Mouse (Mus musculus) hindbrain, embryonic 12.5 days (tissue): Measurements from ENCODE around the gene Eva1a. TPM values are rescaled to one million over a fixed set of nuclear protein-coding genes. Genes with fewer than 3 reads are reported as not detected.
A peak's percentile ranks its signal among the peaks of the same experiment; 100 is the strongest.

Source experiments
- ATAC-seq: fragments of 200-750 bp; cut with Nextera tagmentation; 2 replicates; pipeline ENCODE4 v1.8.0; 2017; ENCODE audit warnings: moderate TSS enrichment; ENCODE audit not compliant: low FRiP score
- H3K27ac ChIP-seq: fragments of 300-500 bp; sonication (generic); 2 replicates; pipeline ENCODE4 v1.5.1; 2016; ENCODE audit warnings: mild to moderate bottlenecking
- H3K27me3 ChIP-seq: fragments of 300-500 bp; sonication (generic); 2 replicates; pipeline ENCODE4 v1.6.1; 2016; ENCODE audit warnings: mild to moderate bottlenecking
- H3K36me3 ChIP-seq: fragments of 300-500 bp; sonication (generic); 2 replicates; pipeline ENCODE4 v1.6.1; 2016; ENCODE audit warnings: mild to moderate bottlenecking
- H3K4me1 ChIP-seq: fragments of 300-500 bp; sonication (generic); 2 replicates; pipeline ENCODE4 v1.6.1; 2016
- H3K4me2 ChIP-seq: fragments of 300-500 bp; sonication (generic); replicated peaks from 2 replicates; pipeline ENCODE4 v1.6.1; 2016; ENCODE audit warnings: mild to moderate bottlenecking
- H3K4me3 ChIP-seq: fragments of 300-500 bp; sonication (generic); 2 replicates; pipeline ENCODE4 v1.5.1; 2016; ENCODE audit warnings: mild to moderate bottlenecking
- H3K9ac ChIP-seq: fragments of 300-500 bp; sonication (generic); 2 replicates; pipeline ENCODE4 v1.6.1; 2016; ENCODE audit warnings: mild to moderate bottlenecking, moderate library complexity
- H3K9me3 ChIP-seq: fragments of 300-500 bp; sonication (generic); replicated peaks from 2 replicates; pipeline ENCODE4 v1.6.1; 2016; ENCODE audit warnings: mild to moderate bottlenecking
- WGBS: fragments of 180-500 bp; shearing (Covaris S2); methylation state at CpG from one replicate; pipeline ENCODE4 v1.1.7; 2016; 5-methylcytosine and 5-hydroxymethylcytosine counted together
- polyA plus RNA-seq: library from polyadenylated mRNA; unstranded; fragments of >200 nt; fragmentation: Nextera tagmentation; extraction: Ambion mirVana; gene quantifications from 2 replicates; pipeline ENCODE4 v1.2.1, GENCODE M21; 2016

Eva1a gene
- 3.7 and 4.0 TPM in 2 replicates for polyA plus RNA-seq

DNA sequence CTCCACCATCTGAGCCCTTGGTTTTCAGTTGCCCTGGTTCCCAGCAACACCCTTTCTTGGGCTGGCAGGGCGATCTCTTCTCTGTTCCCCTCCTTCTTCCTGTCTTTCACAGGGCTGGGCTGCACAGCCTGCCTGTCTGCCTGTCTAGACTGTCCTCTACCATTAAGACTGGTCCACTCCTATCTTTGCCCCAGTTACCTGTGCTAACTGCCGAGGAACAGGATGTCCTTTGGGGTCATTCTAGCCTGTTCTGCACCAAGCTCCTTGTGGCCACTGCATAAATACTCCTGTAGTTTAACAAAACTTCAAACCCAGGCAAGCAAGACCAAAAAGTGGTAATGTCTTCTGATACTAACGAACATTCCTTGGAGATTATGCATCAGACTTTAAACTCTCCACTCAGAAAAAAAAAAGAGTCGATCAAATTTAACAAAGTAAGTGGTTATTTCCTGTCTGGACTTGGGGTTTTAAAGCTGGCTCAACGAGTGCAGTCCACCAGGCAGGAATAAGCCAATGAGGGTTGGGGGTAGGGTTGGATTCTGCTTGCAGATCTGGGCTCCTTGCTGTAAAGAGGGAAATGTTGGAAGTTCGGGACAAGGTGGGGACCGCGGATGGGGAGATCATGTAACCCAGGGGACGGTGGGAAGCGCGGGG is at the start of gene Eva1a:
Gene Eva1a, plus strand, starts transcription at position 210 of the 654 bp plus-strand sequence.
- no peak within 1 kb of the TSS for H3K27ac ChIP-seq
- peaks cover 8% of the 10 kb centered on the region; the same call in 1 of the 2 replicates for H3K4me1 ChIP-seq
- H3K27me3 ChIP-seq: peaks cover 44% of the 10 kb centered on the region
- 15% methylated on average over 11 of the region's 11 CpGs for WGBS
- H3K36me3 ChIP-seq: no peaks in the 10 kb centered on the region
- H3K4me3 ChIP-seq: peak within 1 kb of the TSS; percentile 47
- H3K9ac ChIP-seq: peak within 1 kb of the TSS; percentile 60
- ATAC-seq: no peak
- H3K4me2 ChIP-seq: peak within 1 kb of the TSS; percentile 89
- H3K9me3 ChIP-seq: no peaks in the 10 kb centered on the region

DNA sequence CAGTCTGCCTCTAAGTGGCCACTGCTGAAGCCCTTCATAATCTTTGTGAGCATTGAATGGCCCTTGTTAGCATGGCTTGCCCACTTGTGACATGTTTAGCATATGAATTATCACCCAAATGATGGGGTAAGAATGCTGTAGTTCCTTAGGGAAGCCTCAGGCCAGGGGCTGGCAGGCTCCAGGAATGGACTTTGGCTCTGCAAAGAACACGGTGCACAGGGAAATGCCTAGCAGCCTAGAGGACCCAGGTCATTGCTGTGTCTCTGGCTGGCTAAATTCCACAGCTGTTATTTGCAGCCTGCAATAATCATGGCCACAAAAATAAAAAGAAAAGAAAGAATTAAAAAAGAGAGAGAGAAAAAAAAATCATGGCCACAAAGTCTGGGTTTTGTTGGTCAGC is 28.5 kb upstream of the Eva1a start:
- no peaks in the 10 kb centered on the region for H3K36me3 ChIP-seq
- H3K4me2 ChIP-seq: no peak overlapping the region
- H3K27me3 ChIP-seq: no peaks in the 10 kb centered on the region
- ATAC-seq: no peak
- H3K9me3 ChIP-seq: no peaks in the 10 kb centered on the region
- no peak overlapping the region for H3K27ac ChIP-seq
- H3K4me1 ChIP-seq: no peaks in the 10 kb centered on the region
- H3K9ac ChIP-seq: no peak overlapping the region
- H3K4me3 ChIP-seq: no peak overlapping the region
- 59% methylated on average over 1 of the region's 1 CpGs for WGBS

DNA sequence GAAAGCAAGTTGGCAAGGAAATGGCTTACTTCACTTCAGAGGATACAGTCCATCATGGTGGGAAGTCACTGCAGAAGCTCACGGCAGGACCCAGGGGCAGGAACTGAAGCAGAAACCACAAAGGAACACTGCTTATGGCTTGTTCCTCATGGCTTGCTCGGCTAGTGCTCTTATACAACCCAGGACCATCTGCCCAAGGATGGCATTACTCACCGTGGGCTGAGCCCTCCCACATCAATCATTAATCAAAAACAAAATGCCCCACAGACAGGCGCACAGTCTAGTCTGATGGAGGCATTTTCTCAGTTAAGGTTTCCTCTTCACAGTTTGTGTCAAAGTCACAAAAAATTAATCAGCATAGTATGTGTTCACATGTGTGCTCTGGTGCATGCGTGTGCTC is 19.8 kb upstream of the Eva1a start:
- Histone ChIP-seq H3K27ac (no peak overlapping the region), H3K4me1 (no peaks in the 10 kb centered on the region), H3K9ac (no peak overlapping the region), H3K36me3 (no peaks in the 10 kb centered on the region), H3K27me3 (no peaks in the 10 kb centered on the region), H3K4me2 (no peak overlapping the region), H3K9me3 (no peaks in the 10 kb centered on the region), H3K4me3 (no peak overlapping the region)
- no peak for ATAC-seq
- WGBS: 83% methylated on average over 5 of the region's 5 CpGs

DNA sequence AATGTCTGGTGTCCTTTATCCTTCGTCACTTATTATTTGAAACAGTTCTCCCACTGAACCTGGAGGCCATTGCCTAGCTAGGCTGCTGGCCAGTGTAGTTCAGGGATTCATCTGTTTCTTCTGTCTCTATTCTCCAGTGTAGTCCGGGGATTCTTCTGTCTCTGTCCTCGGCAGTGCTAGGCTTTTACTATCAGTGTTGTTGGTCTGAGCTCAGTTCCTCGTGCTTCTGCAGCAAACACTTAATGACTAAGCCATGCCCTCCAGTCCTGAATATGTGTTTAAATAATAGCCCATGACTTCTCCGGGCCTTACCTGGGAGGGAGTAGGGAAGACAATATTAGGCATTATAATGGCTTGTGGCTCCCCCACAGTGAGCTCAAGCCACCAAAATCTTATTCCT is 19.3 kb upstream of the Eva1a start:
- H3K36me3 ChIP-seq: no peaks in the 10 kb centered on the region
- H3K9ac ChIP-seq: no peak overlapping the region
- H3K27ac ChIP-seq: no peak overlapping the region
- H3K4me2 ChIP-seq: no peak overlapping the region
- H3K9me3 ChIP-seq: no peaks in the 10 kb centered on the region
- no peak overlapping the region for H3K4me3 ChIP-seq
- no peaks in the 10 kb centered on the region for H3K27me3 ChIP-seq
- 86% methylated on average over 5 of the region's 5 CpGs for WGBS
- H3K4me1 ChIP-seq: no peaks in the 10 kb centered on the region
- no peak for ATAC-seq

DNA sequence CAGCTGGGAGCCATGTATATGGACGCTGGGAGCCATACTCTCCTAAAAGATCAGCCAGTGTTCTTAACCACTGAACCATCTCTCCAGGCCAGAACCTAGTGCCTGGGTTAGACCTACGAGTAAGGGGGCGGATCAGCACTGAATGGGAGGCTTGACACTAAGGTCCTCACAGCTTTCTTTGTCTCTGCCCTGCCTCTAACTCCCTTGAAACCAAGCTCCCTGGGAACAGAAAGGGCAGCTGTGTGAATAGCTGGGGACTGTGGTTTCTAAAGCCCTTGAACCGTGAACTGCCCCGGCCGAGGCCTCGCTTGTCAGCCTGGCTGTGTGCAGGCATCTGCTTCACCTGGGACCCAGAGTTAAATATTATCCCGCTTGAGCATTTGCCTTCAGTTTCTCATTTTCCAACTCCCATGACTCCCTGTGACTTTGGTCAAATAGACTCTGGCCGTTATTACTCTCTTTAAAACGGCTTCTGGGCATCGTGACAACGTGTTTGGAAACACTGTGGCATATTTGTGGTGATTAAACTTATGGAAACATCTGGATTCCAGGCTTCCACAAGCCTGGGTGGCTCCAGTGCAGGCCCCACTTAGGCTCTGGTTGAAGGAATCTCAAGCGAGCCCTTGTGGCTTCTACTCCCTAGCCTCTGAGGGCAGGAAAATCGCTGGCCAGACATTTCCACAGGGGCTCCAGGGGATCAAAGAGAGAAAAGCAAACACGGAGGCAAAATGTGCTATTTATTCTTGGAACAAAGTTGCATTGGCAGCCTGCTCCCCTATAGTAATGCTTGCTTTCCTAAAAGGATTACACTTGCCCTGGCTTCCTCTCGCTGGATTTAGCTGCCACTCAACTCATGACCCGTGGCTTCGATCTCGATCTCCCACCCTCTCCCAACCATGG is 11.0 kb upstream of the Eva1a start:
- Histone ChIP-seq H3K4me1 (peaks cover 6% of the 10 kb centered on the region), H3K27me3 (no peaks in the 10 kb centered on the region), H3K4me3 (no peak overlapping the region), H3K9me3 (no peaks in the 10 kb centered on the region), H3K36me3 (no peaks in the 10 kb centered on the region), H3K4me2 (no peak overlapping the region), H3K27ac (no peak overlapping the region), H3K9ac (no peak overlapping the region)
- ATAC-seq: no peak
- WGBS: 30% methylated on average over 19 of the region's 19 CpGs

DNA sequence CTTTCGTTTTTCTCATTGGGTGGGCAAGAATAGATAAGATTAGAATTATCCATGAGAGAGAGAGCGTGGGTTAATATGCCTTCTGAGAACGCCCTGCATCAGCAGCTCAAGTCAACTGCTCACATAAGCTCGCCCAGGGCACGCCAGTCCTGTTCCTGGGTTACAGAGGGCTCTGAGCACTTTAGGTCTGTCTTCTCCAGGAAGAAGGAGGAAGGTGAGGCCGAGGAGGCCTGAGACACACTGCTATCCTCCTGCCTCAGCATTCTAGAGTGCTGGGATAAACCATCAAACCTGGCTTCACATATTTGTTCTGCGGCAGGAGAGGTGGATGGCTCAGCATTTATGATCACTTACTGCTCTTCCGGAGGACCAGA is 10.3 kb upstream of the Eva1a start:
- no peak for ATAC-seq
- H3K4me2 ChIP-seq: no peak overlapping the region
- H3K9ac ChIP-seq: no peak overlapping the region
- H3K27ac ChIP-seq: no peak overlapping the region
- H3K4me3 ChIP-seq: no peak overlapping the region
- H3K9me3 ChIP-seq: no peaks in the 10 kb centered on the region
- peaks cover 6% of the 10 kb centered on the region for H3K4me1 ChIP-seq
- H3K27me3 ChIP-seq: no peaks in the 10 kb centered on the region
- WGBS: 73% methylated on average over 8 of the region's 8 CpGs
- H3K36me3 ChIP-seq: no peaks in the 10 kb centered on the region

DNA sequence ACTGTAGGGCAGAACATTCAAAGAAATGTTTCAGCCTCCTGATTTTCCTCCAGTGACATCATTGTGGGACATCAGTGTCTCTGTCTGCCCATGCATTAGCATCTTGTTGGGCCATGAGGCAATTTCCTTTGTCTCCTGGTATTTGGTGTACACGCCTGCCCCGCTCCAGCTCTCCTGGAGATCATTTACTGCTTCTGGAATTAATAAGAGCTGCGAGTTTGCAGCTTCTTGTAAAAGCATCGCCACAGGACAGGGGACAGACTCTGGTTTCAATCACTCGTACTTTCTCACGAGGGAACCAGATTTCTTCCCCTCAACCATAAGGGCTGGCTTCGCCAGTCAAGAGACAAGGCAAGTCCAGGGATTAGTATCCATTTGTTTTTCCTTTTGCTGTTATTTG is 3.6 kb upstream of the Eva1a start:
- Histone ChIP-seq H3K4me2 (no peak overlapping the region), H3K4me1 (peaks cover 8% of the 10 kb centered on the region; the same call in 1 of the 2 replicates), H3K36me3 (no peaks in the 10 kb centered on the region), H3K9me3 (no peaks in the 10 kb centered on the region), H3K27ac (no peak overlapping the region), H3K9ac (no peak overlapping the region), H3K27me3 (peaks cover 24% of the 10 kb centered on the region), H3K4me3 (no peak overlapping the region)
- WGBS: 73% methylated on average over 7 of the region's 7 CpGs
- ATAC-seq: no peak

DNA sequence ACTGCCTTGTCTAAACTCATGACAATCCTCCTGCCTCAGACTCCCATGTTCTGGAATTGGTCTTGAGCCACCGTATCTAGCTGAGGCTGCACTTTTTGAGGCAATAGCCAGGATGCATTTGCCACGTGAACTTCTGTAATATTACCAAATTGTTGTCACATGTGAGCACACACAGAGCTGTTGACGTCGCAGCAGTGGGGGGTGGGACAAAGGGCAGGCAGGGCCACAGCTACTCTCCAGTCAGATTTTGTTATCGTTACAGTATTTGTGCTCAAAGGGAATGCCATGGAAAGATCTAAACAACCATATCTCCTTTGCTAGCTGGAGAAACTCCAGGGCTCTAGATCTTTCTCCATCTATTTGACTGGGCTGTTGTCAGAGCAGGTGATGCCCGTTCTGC is 1.6 kb upstream of the Eva1a start:
- Histone ChIP-seq H3K4me1 (peaks cover 8% of the 10 kb centered on the region; the same call in 1 of the 2 replicates), H3K36me3 (no peaks in the 10 kb centered on the region), H3K4me3 (no peak overlapping the region), H3K4me2 (no peak overlapping the region), H3K27ac (no peak overlapping the region), H3K9ac (no peak overlapping the region), H3K9me3 (no peaks in the 10 kb centered on the region), H3K27me3 (peaks cover 33% of the 10 kb centered on the region)
- ATAC-seq: no peak
- 65% methylated on average over 6 of the region's 6 CpGs for WGBS

DNA sequence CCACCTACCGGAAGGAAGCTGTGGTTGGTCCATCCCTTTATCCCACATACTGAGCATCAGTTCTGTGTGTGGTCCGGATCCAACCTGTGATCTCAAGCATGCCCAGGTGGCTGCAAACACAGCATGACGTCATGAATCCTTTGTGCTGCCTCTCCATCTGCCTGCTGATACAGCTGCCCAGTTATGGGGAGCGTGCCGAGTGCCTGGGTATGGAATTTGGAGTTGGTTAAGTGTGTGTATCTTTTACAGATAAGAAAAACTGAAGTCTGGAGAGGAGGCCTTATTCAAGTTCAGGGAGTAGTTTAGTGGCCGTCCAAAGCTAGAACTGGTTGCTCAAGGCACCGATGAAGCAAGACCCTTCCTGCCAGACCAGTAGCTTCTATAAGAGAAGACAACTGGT is 875 bp upstream of the Eva1a start:
- WGBS: 69% methylated on average over 7 of the region's 7 CpGs
- Histone ChIP-seq H3K27me3 (peaks cover 40% of the 10 kb centered on the region), H3K9me3 (no peaks in the 10 kb centered on the region), H3K27ac (no peak overlapping the region), H3K9ac (no peak overlapping the region), H3K4me2 (no peak overlapping the region), H3K4me3 (no peak overlapping the region), H3K36me3 (no peaks in the 10 kb centered on the region), H3K4me1 (peaks cover 8% of the 10 kb centered on the region; the same call in 1 of the 2 replicates)
- ATAC-seq: no peak

DNA sequence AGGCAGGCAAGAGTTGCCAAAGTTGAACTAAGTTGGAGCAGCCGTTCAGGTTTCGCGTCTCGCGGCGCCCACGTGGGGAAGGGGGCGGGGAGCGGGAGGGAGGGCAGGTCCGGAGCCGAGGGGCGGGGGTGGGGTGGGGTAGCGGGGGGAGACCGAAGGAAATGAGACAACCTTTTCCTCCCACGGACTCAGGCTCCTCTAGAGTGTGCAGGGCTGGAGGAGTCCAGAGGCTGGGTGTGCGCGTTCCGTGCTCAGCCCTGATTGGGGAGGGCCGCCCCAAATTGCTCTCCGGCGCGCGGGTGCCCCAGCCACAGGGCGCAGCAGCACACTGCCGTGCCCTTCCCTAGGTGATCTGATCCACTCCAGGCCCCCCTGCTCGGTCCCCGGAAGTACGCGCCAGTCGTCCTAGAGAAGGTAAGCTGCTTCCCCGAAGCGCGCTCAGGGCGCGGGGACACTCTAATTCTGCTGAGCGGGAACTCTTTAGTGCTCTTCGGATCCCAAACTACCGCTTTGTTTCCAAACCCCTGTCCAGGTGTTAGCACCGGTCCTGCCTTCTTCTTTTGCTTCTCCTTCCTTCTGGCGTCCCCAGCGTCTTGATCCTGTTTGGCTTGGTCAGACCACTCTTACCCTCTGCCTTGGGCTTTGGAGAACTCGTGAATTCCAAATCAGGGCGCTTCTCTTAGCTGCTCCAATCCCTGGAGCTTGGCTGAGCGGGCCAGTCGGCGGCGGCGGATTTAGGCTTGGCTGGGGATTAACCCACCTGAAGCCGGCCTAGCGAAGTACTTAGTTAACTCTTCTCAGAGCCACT is 849 bp downstream of the Eva1a start:
- H3K4me2 ChIP-seq: peak overlapping the region; percentile 89
- H3K4me3 ChIP-seq: peak overlapping the region; percentile 47
- ATAC-seq: peak; percentile 56
- H3K9me3 ChIP-seq: no peaks in the 10 kb centered on the region
- peaks cover 45% of the 10 kb centered on the region for H3K27me3 ChIP-seq
- H3K9ac ChIP-seq: peak overlapping the region; percentile 60
- H3K4me1 ChIP-seq: peaks cover 8% of the 10 kb centered on the region; the same call in 1 of the 2 replicates
- H3K36me3 ChIP-seq: no peaks in the 10 kb centered on the region
- no peak overlapping the region for H3K27ac ChIP-seq
- under 1% methylated on average over 42 of the region's 50 CpGs for WGBS

DNA sequence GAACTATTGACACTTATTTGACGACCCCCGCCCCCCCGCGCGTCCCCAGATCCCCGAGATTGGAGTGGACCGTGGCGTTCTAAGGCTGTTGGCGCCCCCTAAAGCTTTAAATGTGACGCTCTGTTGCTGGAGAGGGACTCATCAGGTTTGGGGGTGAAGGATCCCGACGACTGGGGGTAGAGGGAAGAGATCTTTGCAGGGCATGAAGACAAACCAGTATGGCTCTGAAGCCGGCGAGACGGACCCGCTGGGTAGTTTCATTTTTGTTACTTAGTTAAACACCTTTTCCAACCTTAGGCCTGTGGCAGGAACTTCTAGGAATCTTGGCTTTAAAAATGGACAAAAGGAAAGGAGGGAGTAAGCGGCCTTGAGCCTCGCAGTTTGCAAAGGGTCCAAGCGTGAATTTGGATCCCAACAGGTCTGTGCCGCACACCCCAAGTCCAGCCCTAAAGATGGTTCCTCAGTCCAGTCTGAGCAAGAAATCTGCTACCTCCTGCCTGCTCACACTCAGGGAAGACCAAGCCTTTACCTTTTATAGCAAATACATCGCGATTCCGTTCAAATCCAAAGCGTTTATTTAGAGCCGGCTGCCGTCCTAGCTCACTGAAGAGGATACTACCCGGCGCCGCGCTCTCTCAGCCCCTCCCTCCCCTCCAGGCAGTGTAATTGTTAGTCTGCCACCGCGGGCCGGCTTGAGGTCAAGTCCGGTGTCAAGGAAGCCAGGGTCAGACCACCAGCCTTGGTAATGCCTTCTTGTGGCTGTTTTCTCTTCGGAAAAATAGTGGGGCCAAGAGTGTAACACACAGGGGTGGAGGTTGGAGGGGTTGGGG is 1.7 kb downstream of the Eva1a start:
- Histone ChIP-seq H3K9me3 (no peaks in the 10 kb centered on the region), H3K4me2 (peak overlapping the region; percentile 89), H3K4me1 (peaks cover 8% of the 10 kb centered on the region; the same call in 1 of the 2 replicates), H3K4me3 (peak overlapping the region; percentile 47), H3K27ac (no peak overlapping the region), H3K27me3 (peaks cover 45% of the 10 kb centered on the region), H3K36me3 (no peaks in the 10 kb centered on the region), H3K9ac (peak overlapping the region; percentile 60)
- under 1% methylated on average over 35 of the region's 35 CpGs for WGBS
- peak; percentile 45; the same call in 1 of the 2 replicates for ATAC-seq
